Mouse (Mus musculus) forebrain, postnatal 0 days (tissue): ENCODE measurements around the gene Coro6. TPM values are rescaled to one million over a fixed set of nuclear protein-coding genes. Genes with fewer than 3 reads are reported as not detected.

ENCODE experiments used
- ATAC-seq: fragments of 200-750 bp; cut with Nextera tagmentation; 2 replicates; pipeline ENCODE4 v1.8.0; 2017; ENCODE audit warnings: mild to moderate bottlenecking, moderate library complexity
- DNase-seq: peaks from one replicate; pipeline ENCODE4 v3.0.0-alpha.2; 2015
- H3K27ac ChIP-seq: fragments of 300-500 bp; sonication (generic); 2 replicates; pipeline ENCODE4 v1.5.1; 2014; ENCODE audit warnings: low read depth, mild to moderate bottlenecking, antibody characterized with exemption, low read length, moderate library complexity, mixed read lengths
- H3K27me3 ChIP-seq: fragments of 300-500 bp; sonication (generic); 2 replicates; pipeline ENCODE4 v1.6.1; 2014; ENCODE audit warnings: mild to moderate bottlenecking, low read length, mixed read lengths; ENCODE audit not compliant: insufficient read depth
- H3K36me3 ChIP-seq: fragments of 300-500 bp; sonication (generic); 2 replicates; pipeline ENCODE4 v1.6.1; 2014; ENCODE audit warnings: mild to moderate bottlenecking, moderate library complexity; ENCODE audit not compliant: insufficient read depth
- H3K4me1 ChIP-seq: fragments of 300-500 bp; sonication (generic); 2 replicates; pipeline ENCODE4 v1.6.1; 2014; ENCODE audit warnings: antibody characterized with exemption; ENCODE audit not compliant: insufficient read depth
- H3K4me2 ChIP-seq: fragments of 300-500 bp; sonication (generic); 2 replicates; pipeline ENCODE4 v1.6.1; 2014; ENCODE audit warnings: low read depth, mild to moderate bottlenecking, moderate library complexity
- H3K4me3 ChIP-seq: fragments of 300-500 bp; sonication (generic); 2 replicates; pipeline ENCODE4 v1.5.1; 2014; ENCODE audit warnings: low read depth, low read length, mixed read lengths
- H3K9ac ChIP-seq: fragments of 300-500 bp; sonication (generic); 2 replicates; pipeline ENCODE4 v1.6.1; 2014; ENCODE audit warnings: mild to moderate bottlenecking
- H3K9me3 ChIP-seq: fragments of 300-500 bp; sonication (generic); 2 replicates; pipeline ENCODE4 v1.6.1; 2016; ENCODE audit warnings: low read length
- CTCF ChIP-seq: sonication (generic); IDR thresholded peaks from 2 replicates; pipeline ENCODE4 v1.5.1; 2016; ENCODE audit warnings: antibody characterized with exemption, control low read depth, low read depth
- WGBS: fragments of 180-500 bp; shearing (Covaris S2); extraction: QIAGEN DNeasy Blood & Tissue Kit; methylation state at CpG from one replicate; pipeline ENCODE4 v1.1.7; 2014; 5-methylcytosine and 5-hydroxymethylcytosine counted together
- polyA plus RNA-seq: library from polyadenylated mRNA; unstranded; fragments of >200 nt; fragmentation: Nextera tagmentation; extraction: Ambion mirVana; gene quantifications from 2 replicates; pipeline ENCODE4 v1.2.1, GENCODE M21; 2015
- total RNA-seq: library from RNA; depleted of rRNA; stranded (reverse); fragments of >200 nt; gene quantifications from 2 replicates; pipeline ENCODE4 v1.2.3, GENCODE M21; 2014

Gene Coro6
- total and polyA plus RNA-seq, 2 experiments from 2014 or later: 0.12 to 0.43 TPM

DNA sequence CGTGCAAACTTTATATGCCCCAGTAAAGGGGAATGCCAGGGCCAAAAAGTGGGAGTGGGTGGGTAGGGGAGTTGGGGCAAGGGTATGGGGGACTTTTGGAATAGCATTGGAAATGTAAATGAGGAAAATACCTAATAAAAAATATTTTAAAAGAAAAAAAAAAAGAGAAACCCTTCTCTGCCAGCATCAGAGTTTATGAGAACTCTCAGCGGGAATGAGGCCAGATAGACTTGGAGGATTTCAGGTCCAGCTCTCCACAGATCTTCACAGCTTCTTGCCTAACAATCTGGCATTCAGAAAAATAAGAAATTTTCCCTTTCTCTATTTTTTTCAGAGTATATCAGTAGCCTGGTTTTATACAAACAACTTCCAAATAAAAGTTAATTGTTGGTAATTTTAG, 25.2 kb upstream of the Coro6 start:
- DNase-seq: no peak
- H3K4me3 ChIP-seq: no peak overlapping the region
- H3K9ac ChIP-seq: no peak overlapping the region
- H3K4me1 ChIP-seq: no peaks in the 10 kb centered on the region
- 85% methylated on average over 2 of the region's 2 CpGs for WGBS
- peaks cover 35% of the 10 kb centered on the region for H3K36me3 ChIP-seq
- no peak overlapping the region for H3K27ac ChIP-seq
- ATAC-seq: no peak
- TF ChIP-seq CTCF: no peak
- no peaks in the 10 kb centered on the region for H3K27me3 ChIP-seq
- no peak overlapping the region for H3K4me2 ChIP-seq
- H3K9me3 ChIP-seq: no peaks in the 10 kb centered on the region

DNA sequence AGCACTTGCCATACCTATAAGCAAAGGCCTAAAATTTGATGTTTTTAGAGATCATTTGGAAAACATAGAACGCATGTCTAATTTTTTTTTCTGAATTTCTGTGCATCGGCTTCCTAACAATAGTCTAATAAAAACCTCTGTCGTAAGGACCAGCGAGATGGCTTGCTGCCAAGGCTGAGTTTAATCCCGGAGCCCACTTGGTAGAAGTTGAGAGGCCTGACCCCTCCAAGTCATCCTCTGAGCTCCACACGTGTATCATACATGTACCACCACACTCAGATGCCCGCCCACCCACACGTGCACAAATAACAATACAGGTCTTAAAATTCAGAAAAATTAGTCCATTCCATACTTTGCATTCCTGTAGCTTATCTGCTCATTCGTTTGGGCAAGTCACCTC, 22.1 kb upstream of the Coro6 start:
- WGBS: 77% methylated on average over 9 of the region's 9 CpGs
- H3K4me2 ChIP-seq: no peak overlapping the region
- H3K9ac ChIP-seq: no peak overlapping the region
- no peak overlapping the region for H3K27ac ChIP-seq
- no peak for TF ChIP-seq CTCF
- ATAC-seq (no peak), DNase-seq (no peak)
- H3K4me3 ChIP-seq: no peak overlapping the region
- peaks cover 35% of the 10 kb centered on the region for H3K36me3 ChIP-seq
- H3K27me3 ChIP-seq: no peaks in the 10 kb centered on the region
- H3K9me3 ChIP-seq: no peaks in the 10 kb centered on the region
- H3K4me1 ChIP-seq: no peaks in the 10 kb centered on the region

DNA sequence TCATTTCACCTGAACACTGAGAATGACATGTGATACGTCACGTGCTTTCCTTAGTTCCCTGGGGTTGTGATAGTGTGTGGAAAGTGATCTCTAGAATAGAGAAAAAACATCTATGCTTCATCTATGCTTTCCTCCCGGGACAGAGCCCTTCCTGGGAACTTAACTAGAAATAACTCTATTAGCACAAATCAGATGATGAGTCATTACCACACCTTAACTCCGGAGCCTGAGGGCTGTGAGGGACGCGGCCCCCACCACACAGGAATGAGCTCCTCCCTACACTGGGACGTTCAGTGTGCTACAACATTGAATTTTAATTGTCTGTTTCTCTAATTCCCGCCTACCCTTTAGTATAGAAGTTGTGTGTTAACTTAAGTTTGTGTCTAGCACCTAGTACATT, 21.2 kb upstream of the Coro6 start:
- ATAC-seq (no peak), DNase-seq (no peak)
- no peak overlapping the region for H3K9ac ChIP-seq
- H3K36me3 ChIP-seq: peaks cover 35% of the 10 kb centered on the region
- no peak overlapping the region for H3K4me2 ChIP-seq
- no peaks in the 10 kb centered on the region for H3K27me3 ChIP-seq
- WGBS: 88% methylated on average over 8 of the region's 8 CpGs
- no peak overlapping the region for H3K4me3 ChIP-seq
- no peaks in the 10 kb centered on the region for H3K9me3 ChIP-seq
- no peak overlapping the region for H3K27ac ChIP-seq
- H3K4me1 ChIP-seq: no peaks in the 10 kb centered on the region
- TF ChIP-seq CTCF: no peak

DNA sequence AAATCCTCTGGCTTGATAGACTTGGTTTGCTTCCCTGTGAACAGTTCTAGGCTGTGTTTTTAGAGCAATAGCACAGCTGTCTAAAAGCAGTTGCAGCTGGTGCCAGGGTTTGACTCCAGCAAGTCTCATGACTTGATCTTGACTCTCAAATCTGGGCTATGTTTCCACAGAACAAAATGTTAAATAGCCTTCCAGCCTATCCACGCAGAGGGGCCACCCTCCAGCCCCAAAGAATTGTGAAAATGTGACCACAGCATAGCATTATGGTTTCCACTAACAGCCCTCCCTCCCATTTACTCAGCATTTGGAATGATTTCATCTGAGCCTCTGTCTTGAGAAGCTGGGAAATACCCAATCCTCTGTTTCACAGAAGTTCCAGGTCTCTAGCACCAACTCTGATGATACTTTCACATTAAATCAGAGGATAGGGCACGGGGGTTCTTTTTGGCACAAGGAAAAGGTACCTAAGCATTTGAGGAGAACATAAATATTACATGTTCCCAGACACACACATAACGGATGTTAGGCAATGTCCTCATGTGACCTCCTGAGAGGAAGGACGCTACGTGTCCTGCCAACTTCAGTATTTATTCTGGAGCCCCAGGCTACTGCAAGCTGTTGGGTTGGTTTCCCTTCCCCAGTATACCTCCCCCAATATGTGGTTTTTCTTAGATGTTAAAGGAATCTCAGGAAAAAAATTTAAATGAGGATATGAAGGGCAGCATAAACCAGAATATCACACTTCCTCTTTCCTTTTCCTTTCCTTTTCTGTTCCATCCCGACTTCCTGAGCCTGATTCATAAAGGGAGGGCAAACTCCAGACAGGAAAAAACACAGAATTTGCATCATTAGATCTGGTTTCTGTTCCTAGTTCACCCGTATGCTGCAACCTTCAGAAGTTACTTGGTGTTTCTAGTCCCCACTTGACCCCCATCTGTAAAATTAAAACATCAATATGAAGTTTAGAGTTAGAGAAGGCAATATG, 19.7 kb upstream of the Coro6 start:
- Histone ChIP-seq H3K9me3 (no peaks in the 10 kb centered on the region), H3K4me3 (no peak overlapping the region), H3K4me2 (no peak overlapping the region), H3K9ac (no peak overlapping the region), H3K4me1 (no peaks in the 10 kb centered on the region), H3K36me3 (peaks cover 33% of the 10 kb centered on the region), H3K27me3 (no peaks in the 10 kb centered on the region), H3K27ac (no peak overlapping the region)
- no peak for TF ChIP-seq CTCF
- DNase-seq (no peak), ATAC-seq (no peak)
- WGBS: 81% methylated on average over 7 of the region's 7 CpGs

DNA sequence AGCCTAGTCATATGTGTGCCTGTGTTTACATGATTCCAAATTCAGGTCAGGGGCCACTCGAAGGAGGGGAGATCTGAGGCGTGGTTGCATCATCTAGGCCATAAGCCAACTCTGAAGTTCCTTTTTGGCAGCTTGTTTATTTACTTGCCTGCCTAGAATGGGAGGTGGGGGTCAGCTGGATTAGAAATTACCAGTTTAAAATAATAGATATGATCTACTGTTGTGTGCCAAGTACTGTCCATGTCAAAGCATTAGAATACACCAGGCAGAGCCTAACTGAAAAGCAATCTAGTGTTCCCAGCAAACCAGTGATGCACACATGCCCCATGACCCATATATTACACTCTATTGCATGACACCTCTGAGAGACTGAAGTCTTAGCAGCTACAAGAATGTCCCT, 17.3 kb upstream of the Coro6 start:
- Histone ChIP-seq H3K9ac (no peak overlapping the region), H3K4me2 (no peak overlapping the region), H3K36me3 (peaks cover 20% of the 10 kb centered on the region), H3K4me1 (no peaks in the 10 kb centered on the region), H3K27ac (no peak overlapping the region), H3K4me3 (no peak overlapping the region), H3K27me3 (no peaks in the 10 kb centered on the region), H3K9me3 (no peaks in the 10 kb centered on the region)
- DNase-seq (no peak), ATAC-seq (no peak)
- WGBS: 68% methylated on average over 2 of the region's 2 CpGs
- no peak for TF ChIP-seq CTCF

DNA sequence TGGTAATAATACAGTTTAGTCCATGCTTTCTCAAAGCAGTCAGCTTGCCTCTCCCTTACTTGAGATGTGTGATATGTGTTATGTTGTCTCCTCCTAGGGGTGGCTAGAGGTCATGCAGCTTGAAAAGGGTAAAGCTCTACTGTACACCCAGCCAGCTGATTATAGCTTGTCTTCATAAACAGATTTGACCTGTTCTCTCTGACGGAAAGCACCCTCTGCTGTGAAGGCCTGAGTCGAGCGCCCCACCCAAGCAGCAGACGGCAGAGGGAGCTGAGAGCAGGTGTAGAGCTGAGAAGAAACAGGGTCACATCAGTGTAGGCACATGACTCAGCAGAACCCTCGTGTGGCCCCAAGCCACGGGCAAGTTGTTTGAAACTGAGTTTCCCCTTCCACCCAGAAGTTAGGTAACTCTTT, 15.6 kb upstream of the Coro6 start:
- Histone ChIP-seq H3K4me2 (no peak overlapping the region), H3K4me3 (no peak overlapping the region), H3K36me3 (peaks cover 13% of the 10 kb centered on the region; the same call in 1 of the 2 replicates), H3K4me1 (no peaks in the 10 kb centered on the region), H3K27ac (no peak overlapping the region), H3K9ac (no peak overlapping the region), H3K9me3 (no peaks in the 10 kb centered on the region), H3K27me3 (no peaks in the 10 kb centered on the region)
- peak; percentile 51 for DNase-seq
- peak; percentile 82 for ATAC-seq
- WGBS: 67% methylated on average over 6 of the region's 6 CpGs
- peak; percentile 80 for TF ChIP-seq CTCF

DNA sequence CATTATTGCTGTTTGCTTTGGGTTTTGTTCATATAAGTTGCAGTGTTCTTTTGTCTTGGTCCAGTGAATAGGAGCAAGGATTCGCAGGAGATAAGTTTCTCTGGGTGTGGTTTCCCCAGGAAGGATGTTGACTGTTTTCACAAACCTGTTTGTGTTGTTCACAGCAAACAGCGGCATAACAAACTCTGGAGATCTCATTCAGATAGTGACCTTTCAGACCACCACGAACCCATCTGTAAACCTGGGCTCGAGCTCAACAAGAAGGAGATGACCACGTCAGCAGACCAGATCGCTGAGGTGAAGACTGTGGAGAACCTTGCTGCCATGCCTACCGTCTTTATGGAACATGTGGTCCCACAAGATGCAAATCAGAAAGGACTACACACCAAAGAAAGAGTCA, 13.0 kb upstream of the Coro6 start:
- ATAC-seq (no peak), DNase-seq (no peak)
- WGBS: 92% methylated on average over 7 of the region's 7 CpGs
- Histone ChIP-seq H3K36me3 (peaks cover 25% of the 10 kb centered on the region), H3K4me3 (no peak overlapping the region), H3K27ac (no peak overlapping the region), H3K4me1 (no peaks in the 10 kb centered on the region), H3K9ac (no peak overlapping the region), H3K4me2 (no peak overlapping the region), H3K27me3 (no peaks in the 10 kb centered on the region), H3K9me3 (no peaks in the 10 kb centered on the region)
- TF ChIP-seq CTCF: no peak
